Mouse (Mus musculus) midbrain, embryonic 12.5 days (tissue): ENCODE data around the gene Speer4f2. TPM values are rescaled to one million over a fixed set of nuclear protein-coding genes. Genes with fewer than 3 reads are reported as not detected.
"Not testable (repeated sequence)": the region's sequence is repeated elsewhere in the genome, so short reads cannot be mapped to it uniquely, and the experiment has no call there.

Experiments
- ATAC-seq: fragments of 200-750 bp; cut with Nextera tagmentation; 2 replicates; pipeline ENCODE4 v1.8.0; 2017; ENCODE audit warnings: low read depth, moderate TSS enrichment, moderate library complexity; ENCODE audit not compliant: low FRiP score
- H3K27ac ChIP-seq: fragments of 300-500 bp; sonication (generic); replicated peaks from 2 replicates; pipeline ENCODE4 v1.5.1; 2016; ENCODE audit warnings: mild to moderate bottlenecking
- H3K27me3 ChIP-seq: fragments of 300-500 bp; sonication (generic); 2 replicates; pipeline ENCODE4 v1.6.1; 2016; ENCODE audit warnings: mild to moderate bottlenecking
- H3K36me3 ChIP-seq: fragments of 300-500 bp; sonication (generic); 2 replicates; pipeline ENCODE4 v1.6.1; 2016
- H3K4me1 ChIP-seq: fragments of 300-500 bp; sonication (generic); 2 replicates; pipeline ENCODE4 v1.6.1; 2016
- H3K4me2 ChIP-seq: fragments of 300-500 bp; sonication (generic); replicated peaks from 2 replicates; pipeline ENCODE4 v1.6.1; 2016; ENCODE audit warnings: mild to moderate bottlenecking, moderate library complexity
- H3K4me3 ChIP-seq: fragments of 300-500 bp; sonication (generic); 2 replicates; pipeline ENCODE4 v1.5.1; 2016; ENCODE audit warnings: mild to moderate bottlenecking
- H3K9ac ChIP-seq: fragments of 300-500 bp; sonication (generic); replicated peaks from 2 replicates; pipeline ENCODE4 v1.6.1; 2016; ENCODE audit warnings: mild to moderate bottlenecking, moderate library complexity
- H3K9me3 ChIP-seq: fragments of 300-500 bp; sonication (generic); 2 replicates; pipeline ENCODE4 v1.6.1; 2016; ENCODE audit warnings: mild to moderate bottlenecking
- WGBS: fragments of 180-500 bp; shearing (Covaris S2); methylation state at CpG from one replicate; pipeline ENCODE4 v1.1.7; 2016; 5-methylcytosine and 5-hydroxymethylcytosine counted together
- polyA plus RNA-seq: library from polyadenylated mRNA; unstranded; fragments of >200 nt; fragmentation: Nextera tagmentation; extraction: Ambion mirVana; gene quantifications from 2 replicates; pipeline ENCODE4 v1.2.1, GENCODE M21; 2016

The Speer4f2 gene
- polyA plus RNA-seq, result not detected in 2 replicates

GRCm38 (mm10) chr5:17372880-17373279 is at the start of gene Speer4f2:
Gene Speer4f2, plus strand, starts transcription at chr5:17373180.
- H3K27ac ChIP-seq, H3K9me3 ChIP-seq, H3K36me3 ChIP-seq, H3K27me3 ChIP-seq, ATAC-seq, H3K4me1 ChIP-seq, H3K4me2 ChIP-seq, H3K4me3 ChIP-seq, H3K9ac ChIP-seq: not testable (repeated sequence)
- 74% methylated on average over 1 of the region's 1 CpGs for WGBS

GRCm38 (mm10) chr5:17328946-17329566 is 43.9 kb upstream of the Speer4f2 start:
- H3K36me3 ChIP-seq, result no peaks in the 10 kb centered on the region
- no peak overlapping the region for H3K4me3 ChIP-seq
- H3K9me3 ChIP-seq, result no peaks in the 10 kb centered on the region
- H3K27me3 ChIP-seq, result no peaks in the 10 kb centered on the region
- no peaks in the 10 kb centered on the region for H3K4me1 ChIP-seq
- no peak overlapping the region for H3K9ac ChIP-seq
- 63% methylated on average over 2 of the region's 2 CpGs for WGBS
- no peak for ATAC-seq
- no peak overlapping the region for H3K27ac ChIP-seq
- no peak overlapping the region for H3K4me2 ChIP-seq

- 88% methylated on average over 1 of the region's 1 CpGs for WGBS
These were observed 38.1 kb upstream of the Speer4f2 start for GRCm38 (mm10) chr5:17334836-17335235.

GRCm38 (mm10) chr5:17345741-17346140 is 27.2 kb upstream of the Speer4f2 start:
- H3K4me2 ChIP-seq, H3K4me1 ChIP-seq, ATAC-seq, H3K9me3 ChIP-seq, H3K27ac ChIP-seq, H3K9ac ChIP-seq, H3K4me3 ChIP-seq, H3K27me3 ChIP-seq, H3K36me3 ChIP-seq: not testable (repeated sequence)
- WGBS, result 67% methylated on average over 2 of the region's 2 CpGs

More at GRCm38 (mm10) chr5:17334836-17335235, 38.1 kb upstream of the Speer4f2 start:
- no peaks in the 10 kb centered on the region for H3K4me1 ChIP-seq
- no peaks in the 10 kb centered on the region for H3K36me3 ChIP-seq
- no peak overlapping the region for H3K27ac ChIP-seq
- no peak for ATAC-seq
- no peak overlapping the region for H3K4me2 ChIP-seq
- H3K9ac ChIP-seq, result no peak overlapping the region
- no peak overlapping the region for H3K4me3 ChIP-seq
- no peaks in the 10 kb centered on the region for H3K27me3 ChIP-seq
- H3K9me3 ChIP-seq, result no peaks in the 10 kb centered on the region

- Histone ChIP-seq H3K4me2 (no peak overlapping the region), H3K27me3 (no peaks in the 10 kb centered on the region), H3K27ac (no peak overlapping the region), H3K9ac (no peak overlapping the region), H3K9me3 (no peaks in the 10 kb centered on the region), H3K4me3 (no peak overlapping the region), H3K4me1 (no peaks in the 10 kb centered on the region), H3K36me3 (no peaks in the 10 kb centered on the region)
- no peak for ATAC-seq
These were observed 13.5 kb upstream of the Speer4f2 start for GRCm38 (mm10) chr5:17359394-17359999.

- Histone ChIP-seq H3K9ac (no peak overlapping the region), H3K27ac (no peak overlapping the region), H3K36me3 (no peaks in the 10 kb centered on the region), H3K4me2 (no peak overlapping the region), H3K4me3 (no peak overlapping the region), H3K9me3 (no peaks in the 10 kb centered on the region), H3K4me1 (no peaks in the 10 kb centered on the region), H3K27me3 (no peaks in the 10 kb centered on the region)
- WGBS, result 71% methylated on average over 7 of the region's 7 CpGs
- ATAC-seq, result no peak
These were observed 16.9 kb downstream of the Speer4f2 start for GRCm38 (mm10) chr5:17389926-17390325.

- H3K27me3 ChIP-seq, result no peaks in the 10 kb centered on the region
- no peak overlapping the region for H3K4me3 ChIP-seq
- WGBS, result 88% methylated on average over 1 of the region's 1 CpGs
- no peaks in the 10 kb centered on the region for H3K4me1 ChIP-seq
- no peak overlapping the region for H3K4me2 ChIP-seq
- ATAC-seq, result no peak
- H3K27ac ChIP-seq, result no peak overlapping the region
- H3K36me3 ChIP-seq, result no peaks in the 10 kb centered on the region
- H3K9me3 ChIP-seq, result no peaks in the 10 kb centered on the region
- no peak overlapping the region for H3K9ac ChIP-seq
These were observed 18.2 kb downstream of the Speer4f2 start for GRCm38 (mm10) chr5:17391207-17391606.

- Histone ChIP-seq H3K27ac (no peak overlapping the region), H3K4me2 (no peak overlapping the region), H3K4me1 (no peaks in the 10 kb centered on the region), H3K9me3 (no peaks in the 10 kb centered on the region), H3K36me3 (no peaks in the 10 kb centered on the region), H3K9ac (no peak overlapping the region), H3K27me3 (no peaks in the 10 kb centered on the region), H3K4me3 (no peak overlapping the region)
- 83% methylated on average over 1 of the region's 1 CpGs for WGBS
- no peak for ATAC-seq
These were observed 27.6 kb downstream of the Speer4f2 start for GRCm38 (mm10) chr5:17400571-17400970.

- no peaks in the 10 kb centered on the region for H3K9me3 ChIP-seq
- no peaks in the 10 kb centered on the region for H3K4me1 ChIP-seq
- H3K4me3 ChIP-seq, result no peak overlapping the region
- H3K4me2 ChIP-seq, result no peak overlapping the region
- H3K36me3 ChIP-seq, result no peaks in the 10 kb centered on the region
- no peak overlapping the region for H3K27ac ChIP-seq
- H3K9ac ChIP-seq, result no peak overlapping the region
- no peak for ATAC-seq
- H3K27me3 ChIP-seq, result no peaks in the 10 kb centered on the region
- WGBS, result 89% methylated on average over 14 of the region's 14 CpGs
These were observed 28.5 kb downstream of the Speer4f2 start for GRCm38 (mm10) chr5:17401206-17402077.

GRCm38 (mm10) chr5:17402330-17403125 is 29.5 kb downstream of the Speer4f2 start:
- H3K4me1 ChIP-seq, result no peaks in the 10 kb centered on the region
- H3K27ac ChIP-seq, result no peak overlapping the region
- ATAC-seq, result no peak
- no peaks in the 10 kb centered on the region for H3K9me3 ChIP-seq
- no peak overlapping the region for H3K4me2 ChIP-seq
- no peak overlapping the region for H3K9ac ChIP-seq
- no peaks in the 10 kb centered on the region for H3K36me3 ChIP-seq
- H3K4me3 ChIP-seq, result no peak overlapping the region
- no peaks in the 10 kb centered on the region for H3K27me3 ChIP-seq
- WGBS, result 89% methylated on average over 4 of the region's 4 CpGs

- Histone ChIP-seq H3K9ac (no peak overlapping the region), H3K27me3 (no peaks in the 10 kb centered on the region), H3K36me3 (no peaks in the 10 kb centered on the region), H3K27ac (no peak overlapping the region), H3K4me2 (no peak overlapping the region), H3K9me3 (no peaks in the 10 kb centered on the region), H3K4me1 (no peaks in the 10 kb centered on the region), H3K4me3 (no peak overlapping the region)
- ATAC-seq, result no peak
These were observed 30.6 kb downstream of the Speer4f2 start for GRCm38 (mm10) chr5:17403584-17403983.
